Mouse (Mus musculus): ENCODE measurements around the gene Fnbp1. TPM values are rescaled to one million over a fixed set of nuclear protein-coding genes. Genes with fewer than 3 reads are reported as not detected.

Gene Fnbp1
- 141 TPM for polyA plus RNA-seq (2017; shearing (Covaris generic))

DNA sequence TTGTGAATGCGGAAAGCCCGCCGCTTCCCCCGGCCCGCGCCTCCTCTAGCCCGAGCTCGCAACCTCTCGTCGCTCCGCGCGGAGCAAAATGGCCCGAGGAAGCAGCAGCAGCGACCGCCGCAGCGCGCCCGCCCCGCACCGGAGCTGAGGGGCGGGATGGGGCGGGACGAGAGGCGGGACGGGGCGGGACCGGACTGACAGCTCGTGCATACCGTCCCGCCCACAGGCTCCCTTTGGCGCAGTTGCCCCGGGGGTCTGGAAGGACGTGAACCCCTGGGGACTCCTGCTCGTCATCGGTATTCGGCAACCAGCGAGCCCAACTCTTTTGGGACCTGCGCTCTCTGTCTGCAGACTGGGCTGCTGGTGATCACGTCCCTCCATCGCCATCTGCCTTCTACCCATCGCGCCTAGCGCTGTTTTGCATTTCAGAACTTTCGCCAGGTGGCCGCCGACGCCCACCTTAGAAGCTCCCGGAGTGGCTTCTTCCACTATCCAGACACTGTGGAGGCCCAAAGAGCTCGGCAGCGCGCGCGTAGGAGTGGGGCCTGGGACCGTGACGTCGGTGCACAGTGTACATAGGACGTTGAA lies at the start of gene Fnbp1:
Fnbp1 (minus strand) TSS at position 142 of the 588 bp plus-strand sequence.

DNA sequence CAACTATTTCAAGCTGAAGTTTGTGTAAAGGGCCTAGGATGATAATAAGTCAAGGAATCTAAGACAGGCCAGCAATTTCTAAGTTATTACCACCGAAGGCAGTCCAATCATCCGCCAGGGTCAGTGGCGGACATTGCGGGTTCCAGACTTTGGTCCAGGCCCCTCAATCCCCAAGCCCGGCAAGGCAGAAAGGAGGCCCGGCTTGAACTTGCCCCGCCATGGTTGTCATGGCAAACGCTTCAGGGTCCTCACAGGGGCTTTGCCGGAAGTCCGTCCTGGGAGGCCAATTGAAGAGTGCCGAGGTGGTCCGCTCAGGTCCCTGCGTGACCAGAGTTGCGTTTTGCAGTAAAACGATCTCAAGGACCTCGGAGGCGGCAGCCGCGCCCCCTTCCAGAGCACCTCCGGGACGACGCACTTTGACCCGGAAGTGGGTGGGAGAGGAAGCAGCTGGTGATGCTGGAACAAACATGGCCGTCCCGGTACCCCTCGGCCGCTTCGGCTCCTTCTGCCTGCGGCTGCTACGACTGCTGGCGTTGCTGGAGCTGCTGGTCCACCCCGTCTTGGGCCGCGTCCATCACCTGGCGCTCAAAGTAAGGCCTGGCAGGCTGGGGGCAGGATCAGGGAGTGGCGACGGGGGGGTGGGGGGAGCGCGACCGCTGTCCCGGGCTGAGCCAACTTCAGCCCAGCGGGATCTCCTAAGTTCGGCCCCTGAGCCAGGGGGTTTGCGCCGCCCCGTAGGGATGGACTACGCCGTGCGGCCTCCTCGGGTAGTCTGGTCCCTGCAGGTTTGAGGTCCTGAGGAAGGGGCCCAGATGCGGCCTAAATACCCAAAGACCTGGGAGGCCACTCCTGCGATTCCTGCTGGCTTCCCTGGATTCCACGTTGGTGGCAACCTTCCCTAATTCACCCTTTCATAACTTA lies 10.3 kb upstream of the Fnbp1 start, which contains the start of gene Gpr107:
Gpr107 (plus strand) TSS at position 425 of the 921 bp plus-strand sequence.

DNA sequence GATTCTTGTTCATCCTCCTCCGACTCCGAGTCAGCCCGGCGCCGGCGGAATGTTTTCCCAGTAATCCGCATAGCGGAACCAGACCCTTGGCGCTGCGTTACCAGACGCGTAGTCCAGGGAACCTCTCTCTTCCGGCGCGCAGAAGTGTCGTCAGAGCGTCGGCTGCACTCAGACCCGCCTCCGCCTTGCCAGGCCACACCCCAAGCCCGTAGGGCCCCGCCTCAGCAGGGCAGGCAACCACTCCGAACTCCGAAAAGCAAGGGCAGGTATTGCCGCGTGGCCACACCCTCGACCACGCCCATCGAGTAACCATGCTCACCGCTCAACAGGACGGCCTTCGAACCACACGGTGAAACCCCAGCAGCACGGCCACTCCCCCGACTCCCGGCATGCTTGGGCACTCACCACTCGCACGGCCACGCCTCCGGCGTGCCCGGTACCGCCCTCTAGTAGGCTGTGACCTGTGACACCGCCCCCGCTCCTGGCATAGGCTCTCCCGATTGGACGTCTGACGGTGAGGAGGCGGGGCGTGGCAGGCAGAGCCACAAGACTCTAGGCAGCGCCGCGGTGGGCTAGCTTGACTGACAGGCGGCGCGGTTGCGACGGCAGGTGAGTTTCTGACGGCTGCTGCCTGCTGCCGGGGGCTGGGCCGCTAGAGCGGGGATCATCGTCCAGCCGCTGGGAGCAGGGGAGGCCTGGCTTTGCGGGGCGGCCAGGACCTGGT lies 159.9 kb downstream of the Fnbp1 start, which contains the start of the genes BC005624 and Usp20:
BC005624 (minus strand) TSS at position 412 of the 724 bp plus-strand sequence.
Usp20 (plus strand) TSS at position 490 of the 724 bp plus-strand sequence.

Other genes starting within 250 kb of the Fnbp1 start
- not detected for gene Ptges, start 212.1 kb downstream of the Fnbp1 start, polyA plus RNA-seq (2017; shearing (Covaris generic))
- gene Tor1b, start 189.0 kb downstream of the Fnbp1 start, polyA plus RNA-seq (2017; shearing (Covaris generic)), result 24.8 TPM
- 57.2 TPM for gene Tor1a, start 174.1 kb downstream of the Fnbp1 start, polyA plus RNA-seq (2017; shearing (Covaris generic))
- gene BC005624, start 159.8 kb downstream of the Fnbp1 start, polyA plus RNA-seq (2017; shearing (Covaris generic)), result 89.9 TPM
- gene Usp20, start 159.7 kb downstream of the Fnbp1 start, polyA plus RNA-seq (2017; shearing (Covaris generic)), result 34.7 TPM
- 71.4 TPM for gene Gpr107, start 10.3 kb upstream of the Fnbp1 start, polyA plus RNA-seq (2017; shearing (Covaris generic))
- gene Ncs1, start 103.8 kb upstream of the Fnbp1 start, polyA plus RNA-seq (2017; shearing (Covaris generic)), result 0.35 TPM
- gene Hmcn2, start 172.4 kb upstream of the Fnbp1 start, polyA plus RNA-seq (2017; shearing (Covaris generic)), result 0.60 TPM

Measured in CD4-positive, CD25-positive, alpha-beta regulatory T cell, adult 9 weeks (primary cell).